Mouse (Mus musculus): ENCODE measurements around the gene Ifih1. TPM values are rescaled to one million over a fixed set of nuclear protein-coding genes. Genes with fewer than 3 reads are reported as not detected.
A peak's percentile ranks its signal among the peaks of the same experiment; 100 is the strongest.

Gene Ifih1
- polyA plus RNA-seq, 1 experiment: 0.07 TPM

DNA sequence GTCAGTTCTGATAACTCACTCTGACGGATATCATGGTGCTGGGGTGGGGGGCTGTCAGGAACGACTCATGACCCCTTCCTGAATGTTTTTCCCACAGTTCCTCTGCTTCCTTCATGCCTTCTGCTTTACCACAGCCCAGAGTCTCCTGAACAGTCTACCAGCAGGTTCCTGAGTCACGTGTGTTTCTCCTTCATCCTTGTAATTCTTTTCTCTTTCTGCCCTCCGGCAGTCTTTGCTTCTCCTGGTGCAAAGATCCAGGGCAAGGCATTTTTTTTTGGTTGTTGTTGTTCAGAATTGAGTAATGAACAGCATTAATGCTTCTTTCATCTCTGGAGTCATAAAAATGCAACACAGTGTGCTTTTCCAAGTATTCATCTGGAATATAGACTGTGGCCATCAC lies 24.7 kb upstream of the Ifih1 start:
- no peak overlapping the region for H3ac ChIP-seq (ENCODE audit: control insufficient read depth, insufficient read length, low read depth)
- H3K27me3 ChIP-seq (ENCODE audit: control insufficient read depth, insufficient read depth, insufficient read length): no peaks in the 10 kb centered on the region
- no peaks in the 10 kb centered on the region for H3K79me3 ChIP-seq (ENCODE audit: low read depth)
- no peaks in the 10 kb centered on the region for H3K79me2 ChIP-seq (ENCODE audit: control insufficient read depth, insufficient read depth)
- H3K36me3 ChIP-seq (ENCODE audit: control insufficient read depth, insufficient read depth): no peaks in the 10 kb centered on the region
- TF ChIP-seq MYOG (IDR thresholded peaks at IDR 0.05; ENCODE audit: control insufficient read depth, extremely low read depth, insufficient read length) (no peak), USF1 (IDR thresholded peaks at IDR 0.05; ENCODE audit: low read depth) (no peak), MAX (IDR thresholded peaks at IDR 0.05) (no peak), CTCF (IDR thresholded peaks at IDR 0.05; ENCODE audit: control insufficient read depth, insufficient read depth, insufficient read length) (no peak), CEBPB (IDR thresholded peaks at IDR 0.05; ENCODE audit: low read depth) (no peak), MYOD1 (IDR thresholded peaks at IDR 0.05; ENCODE audit: control insufficient read depth, insufficient read length, low read depth) (no peak), FOSL1 (IDR thresholded peaks at IDR 0.05; ENCODE audit: insufficient read depth, low read length, poor library complexity, severe bottlenecking) (no peak)
- H3K4me3 ChIP-seq (ENCODE audit: insufficient read depth, poor library complexity, severe bottlenecking): no peak overlapping the region

DNA sequence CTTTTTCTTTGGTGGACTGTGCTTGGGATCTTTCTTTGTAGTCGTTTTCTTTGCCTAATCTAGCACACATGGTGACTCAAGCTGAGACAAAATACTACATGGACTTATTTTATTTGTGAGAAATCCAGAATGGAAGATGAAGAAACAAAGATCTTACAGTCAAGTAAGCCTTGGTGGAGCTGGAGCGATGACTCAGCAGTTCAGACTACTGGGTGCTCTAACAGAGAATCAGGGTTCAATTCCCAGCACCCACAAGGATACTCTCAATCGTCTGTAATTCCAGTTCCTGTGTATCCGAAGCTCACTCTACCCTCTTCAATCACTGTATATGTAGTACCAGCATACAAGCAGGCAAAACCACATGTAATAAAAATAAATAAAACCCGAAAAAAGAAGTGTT lies 24.2 kb upstream of the Ifih1 start:
- Histone ChIP-seq H3K79me3 (ENCODE audit: low read depth) (no peaks in the 10 kb centered on the region), H3K27me3 (ENCODE audit: control insufficient read depth, insufficient read depth, insufficient read length) (no peaks in the 10 kb centered on the region), H3K4me3 (ENCODE audit: insufficient read depth, poor library complexity, severe bottlenecking) (no peak overlapping the region), H3K36me3 (ENCODE audit: control insufficient read depth, insufficient read depth) (no peaks in the 10 kb centered on the region), H3ac (ENCODE audit: control insufficient read depth, insufficient read length, low read depth) (no peak overlapping the region), H3K79me2 (ENCODE audit: control insufficient read depth, insufficient read depth) (no peaks in the 10 kb centered on the region)
- TF ChIP-seq CTCF (IDR thresholded peaks at IDR 0.05; ENCODE audit: control insufficient read depth, insufficient read depth, insufficient read length): no peak
- no peak for TF ChIP-seq MYOD1 (IDR thresholded peaks at IDR 0.05; ENCODE audit: control insufficient read depth, insufficient read length, low read depth)
- no peak for TF ChIP-seq FOSL1 (IDR thresholded peaks at IDR 0.05; ENCODE audit: insufficient read depth, low read length, poor library complexity, severe bottlenecking)
- no peak for TF ChIP-seq USF1 (IDR thresholded peaks at IDR 0.05; ENCODE audit: low read depth)
- no peak for TF ChIP-seq CEBPB (IDR thresholded peaks at IDR 0.05; ENCODE audit: low read depth)

DNA sequence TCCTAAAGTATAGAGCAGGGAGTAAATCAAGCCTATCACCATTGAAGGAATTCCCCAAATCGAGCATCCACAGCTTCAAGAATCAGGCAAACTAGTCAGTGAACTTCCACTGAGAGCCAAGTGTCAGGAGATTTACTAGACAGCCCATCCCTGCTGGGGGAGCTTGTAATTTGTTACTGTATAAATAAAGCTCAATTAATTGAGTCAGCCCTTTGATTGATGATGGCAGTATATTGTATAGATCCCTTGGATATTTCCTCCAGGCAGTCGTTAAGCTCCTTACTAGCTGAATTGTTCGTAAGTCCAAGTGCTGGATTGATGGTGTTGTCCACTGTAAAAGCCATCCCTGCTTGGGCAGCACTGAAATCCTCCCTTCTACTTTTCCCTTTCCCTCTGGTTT lies 23.8 kb upstream of the Ifih1 start:
- Histone ChIP-seq H3ac (ENCODE audit: control insufficient read depth, insufficient read length, low read depth) (no peak overlapping the region), H3K79me3 (ENCODE audit: low read depth) (no peaks in the 10 kb centered on the region), H3K36me3 (ENCODE audit: control insufficient read depth, insufficient read depth) (no peaks in the 10 kb centered on the region), H3K4me3 (ENCODE audit: insufficient read depth, poor library complexity, severe bottlenecking) (no peak overlapping the region), H3K79me2 (ENCODE audit: control insufficient read depth, insufficient read depth) (no peaks in the 10 kb centered on the region), H3K27me3 (ENCODE audit: control insufficient read depth, insufficient read depth, insufficient read length) (no peaks in the 10 kb centered on the region)
- TF ChIP-seq USF1 (IDR thresholded peaks at IDR 0.05; ENCODE audit: low read depth) (no peak), FOSL1 (IDR thresholded peaks at IDR 0.05; ENCODE audit: insufficient read depth, low read length, poor library complexity, severe bottlenecking) (no peak), MAX (IDR thresholded peaks at IDR 0.05) (no peak), MYOG (IDR thresholded peaks at IDR 0.05; ENCODE audit: control insufficient read depth, extremely low read depth, insufficient read length) (no peak), CTCF (IDR thresholded peaks at IDR 0.05; ENCODE audit: control insufficient read depth, insufficient read depth, insufficient read length) (no peak), MYOD1 (IDR thresholded peaks at IDR 0.05; ENCODE audit: control insufficient read depth, insufficient read length, low read depth) (no peak)

DNA sequence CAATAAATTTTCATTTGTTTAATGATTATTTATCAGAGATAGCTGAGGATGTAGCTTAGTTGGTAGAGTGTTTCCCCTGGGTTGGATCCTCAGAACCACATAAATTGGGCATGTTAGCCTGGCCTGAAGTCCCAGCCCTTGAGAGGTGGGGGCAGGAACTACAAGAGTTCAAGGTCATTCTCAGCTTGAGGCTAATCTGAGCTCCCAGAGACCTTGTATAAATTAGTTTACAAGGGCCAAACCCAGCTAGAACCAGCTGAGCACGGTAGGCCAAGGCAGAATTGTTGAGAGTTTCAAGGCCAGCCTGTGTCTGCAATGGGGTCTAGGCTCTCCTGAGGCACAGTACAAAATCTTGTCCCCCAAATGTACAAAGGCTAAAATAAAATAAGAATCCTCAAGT lies 19.5 kb upstream of the Ifih1 start:
- TF ChIP-seq CTCF (IDR thresholded peaks at IDR 0.05; ENCODE audit: control insufficient read depth, insufficient read depth, insufficient read length): no peak
- no peak for TF ChIP-seq FOSL1 (IDR thresholded peaks at IDR 0.05; ENCODE audit: insufficient read depth, low read length, poor library complexity, severe bottlenecking)
- no peak for TF ChIP-seq MYOD1 (IDR thresholded peaks at IDR 0.05; ENCODE audit: control insufficient read depth, insufficient read length, low read depth)
- TF ChIP-seq USF1 (IDR thresholded peaks at IDR 0.05; ENCODE audit: low read depth): no peak
- no peak for TF ChIP-seq MAX (IDR thresholded peaks at IDR 0.05)
- TF ChIP-seq MYOG (IDR thresholded peaks at IDR 0.05; ENCODE audit: control insufficient read depth, extremely low read depth, insufficient read length): no peak
- no peak for TF ChIP-seq CEBPB (IDR thresholded peaks at IDR 0.05; ENCODE audit: low read depth)
- Histone ChIP-seq H3K4me3 (ENCODE audit: insufficient read depth, poor library complexity, severe bottlenecking) (no peak overlapping the region), H3K36me3 (ENCODE audit: control insufficient read depth, insufficient read depth) (no peaks in the 10 kb centered on the region), H3K79me2 (ENCODE audit: control insufficient read depth, insufficient read depth) (no peaks in the 10 kb centered on the region), H3K79me3 (ENCODE audit: low read depth) (no peaks in the 10 kb centered on the region), H3K27me3 (ENCODE audit: control insufficient read depth, insufficient read depth, insufficient read length) (no peaks in the 10 kb centered on the region), H3ac (ENCODE audit: control insufficient read depth, insufficient read length, low read depth) (no peak overlapping the region)

DNA sequence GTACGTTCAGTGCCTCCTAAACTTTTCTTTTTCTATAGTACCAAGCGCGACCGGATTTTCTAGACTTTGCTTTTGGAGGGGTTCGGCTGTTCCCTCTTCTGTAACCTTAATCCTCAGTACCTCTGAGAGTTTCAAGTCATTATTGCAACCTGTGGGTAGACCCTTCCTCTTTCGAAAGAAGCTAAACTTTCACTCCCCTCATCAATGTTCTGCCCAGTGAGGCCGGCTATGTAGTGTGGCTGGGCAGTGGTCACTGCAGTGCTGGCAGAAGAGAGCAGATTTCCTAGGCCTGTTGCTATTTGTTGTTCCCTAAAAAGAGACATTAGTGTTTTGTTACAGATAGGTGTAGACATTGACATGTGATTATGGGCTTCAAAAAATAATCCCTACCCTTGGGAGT lies 18.8 kb upstream of the Ifih1 start:
- no peak overlapping the region for H3K4me3 ChIP-seq (ENCODE audit: insufficient read depth, poor library complexity, severe bottlenecking)
- TF ChIP-seq MAX (IDR thresholded peaks at IDR 0.05) (no peak), CEBPB (IDR thresholded peaks at IDR 0.05; ENCODE audit: low read depth) (no peak), MYOG (IDR thresholded peaks at IDR 0.05; ENCODE audit: control insufficient read depth, extremely low read depth, insufficient read length) (no peak), USF1 (IDR thresholded peaks at IDR 0.05; ENCODE audit: low read depth) (no peak), CTCF (IDR thresholded peaks at IDR 0.05; ENCODE audit: control insufficient read depth, insufficient read depth, insufficient read length) (no peak), FOSL1 (IDR thresholded peaks at IDR 0.05; ENCODE audit: insufficient read depth, low read length, poor library complexity, severe bottlenecking) (no peak), MYOD1 (IDR thresholded peaks at IDR 0.05; ENCODE audit: control insufficient read depth, insufficient read length, low read depth) (no peak)

DNA sequence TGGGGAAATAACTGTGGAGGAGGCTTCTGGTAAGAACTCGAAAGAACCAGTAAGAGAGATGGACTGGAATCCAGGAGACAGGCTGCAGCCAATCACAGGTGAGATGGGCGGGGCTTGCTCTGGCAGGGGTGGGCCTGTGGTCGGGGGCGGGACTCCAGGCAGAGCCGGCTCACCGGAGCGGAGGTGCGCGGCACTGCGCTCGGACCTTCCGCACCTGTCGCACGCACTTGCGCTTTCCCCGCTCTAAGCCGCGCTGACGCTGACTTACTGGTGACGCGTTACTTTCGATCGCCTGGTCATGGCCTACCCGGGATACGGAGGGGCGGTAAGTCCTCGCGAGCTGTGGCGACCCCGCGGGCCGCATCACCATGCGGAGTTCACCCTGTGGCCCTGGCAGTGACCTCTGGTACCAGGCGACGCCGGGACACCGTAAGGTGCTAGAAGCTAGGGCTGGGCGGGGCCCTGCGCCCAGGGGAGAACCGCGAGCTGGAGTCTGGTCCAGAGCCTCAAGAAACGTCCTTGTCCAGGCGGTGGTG lies 18.1 kb upstream of the Ifih1 start, which contains the start of gene Gca:
Gca (plus strand) TSS at position 151 of the 536 bp plus-strand sequence.
- Histone ChIP-seq H3K4me3 (ENCODE audit: insufficient read depth, poor library complexity, severe bottlenecking) (no peak within 1 kb of the TSS), H3ac (ENCODE audit: control insufficient read depth, insufficient read length, low read depth) (peak within 1 kb of the TSS; percentile 12), H3K79me3 (ENCODE audit: low read depth) (no peaks in the 10 kb centered on the region), H3K79me2 (ENCODE audit: control insufficient read depth, insufficient read depth) (no peaks in the 10 kb centered on the region), H3K36me3 (ENCODE audit: control insufficient read depth, insufficient read depth) (no peaks in the 10 kb centered on the region), H3K27me3 (ENCODE audit: control insufficient read depth, insufficient read depth, insufficient read length) (no peaks in the 10 kb centered on the region)
- TF ChIP-seq FOSL1 (IDR thresholded peaks at IDR 0.05; ENCODE audit: insufficient read depth, low read length, poor library complexity, severe bottlenecking): no peak
- no peak for TF ChIP-seq MYOG (IDR thresholded peaks at IDR 0.05; ENCODE audit: control insufficient read depth, extremely low read depth, insufficient read length)
- no peak for TF ChIP-seq CTCF (IDR thresholded peaks at IDR 0.05; ENCODE audit: control insufficient read depth, insufficient read depth, insufficient read length)
- no peak for TF ChIP-seq USF1 (IDR thresholded peaks at IDR 0.05; ENCODE audit: low read depth)
- TF ChIP-seq CEBPB (IDR thresholded peaks at IDR 0.05; ENCODE audit: low read depth): no peak
- TF ChIP-seq MYOD1 (IDR thresholded peaks at IDR 0.05; ENCODE audit: control insufficient read depth, insufficient read length, low read depth): no peak
- TF ChIP-seq MAX (IDR thresholded peaks at IDR 0.05): no peak

More for the DNA sequence above, 18.8 kb upstream of the Ifih1 start:
- H3K36me3 ChIP-seq (ENCODE audit: control insufficient read depth, insufficient read depth): no peaks in the 10 kb centered on the region
- no peak overlapping the region for H3ac ChIP-seq (ENCODE audit: control insufficient read depth, insufficient read length, low read depth)
- H3K79me3 ChIP-seq (ENCODE audit: low read depth): no peaks in the 10 kb centered on the region
- no peaks in the 10 kb centered on the region for H3K79me2 ChIP-seq (ENCODE audit: control insufficient read depth, insufficient read depth)
- no peaks in the 10 kb centered on the region for H3K27me3 ChIP-seq (ENCODE audit: control insufficient read depth, insufficient read depth, insufficient read length)
